Mouse (Mus musculus) cerebellum, postnatal 14 days (tissue): ENCODE results near the gene Eif2s3y.

Experiments
- DNase-seq, 2 experiments: peaks; one replicate each; pipeline ENCODE4 v3.0.0; 2021; ENCODE audit warnings: mixed read lengths in 2 of 2

The Eif2s3y gene

DNA sequence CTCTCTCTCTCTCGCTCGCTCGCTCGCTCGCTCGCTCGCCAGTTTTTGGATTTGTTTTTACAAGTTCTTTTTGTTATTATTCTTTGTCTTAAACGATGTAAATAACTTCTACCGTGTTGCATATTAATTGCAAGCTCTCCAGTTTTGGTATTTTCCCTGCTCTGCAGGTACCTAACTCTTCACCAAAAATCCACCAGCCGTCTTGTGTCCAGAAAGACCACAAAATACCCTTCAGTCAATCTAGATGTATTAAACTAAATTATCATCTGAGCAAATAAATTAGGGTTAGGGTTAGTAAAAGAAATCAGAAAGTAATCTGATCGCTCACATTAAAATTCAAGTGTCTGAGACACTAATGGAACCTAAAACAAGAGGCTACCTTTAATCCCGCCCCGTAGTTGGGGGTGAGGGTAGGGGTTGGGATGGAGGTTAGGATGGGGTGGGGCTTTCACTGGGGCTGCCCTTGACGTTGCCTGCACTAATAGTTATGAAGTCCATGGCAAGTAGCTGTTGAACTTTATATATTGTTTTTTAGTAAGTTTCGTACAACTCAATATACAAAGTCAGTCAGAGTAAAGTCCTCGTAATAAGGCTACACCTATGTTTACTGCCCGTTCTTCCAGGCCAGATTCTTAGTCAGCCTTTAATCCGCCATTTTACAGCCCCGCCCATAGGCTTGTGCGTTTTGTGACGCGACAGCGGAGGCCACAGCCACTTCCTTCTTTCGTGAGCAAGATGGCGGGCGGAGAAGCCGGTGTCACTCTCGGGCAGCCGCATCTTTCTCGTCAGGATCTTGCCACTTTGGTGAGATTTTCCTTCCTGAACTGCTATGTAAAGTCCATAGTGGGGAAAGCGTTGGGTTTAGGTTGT is at the start of gene Eif2s3y:
TSS of gene Eif2s3y (plus strand) at position 662 of the 870 bp plus-strand sequence.
- peak in 1 of 2 experiments; percentile 79 for DNase-seq
